Mouse (Mus musculus) cerebellum, postnatal 4 days (tissue): ENCODE measurements around the gene Syt7.

Experiments used
- DNase-seq, 2 experiments: peaks; one replicate each; pipeline ENCODE4 v3.0.0; 2022; ENCODE audit warnings: low spot score in 2 of 2, mixed read lengths in 1 of 2

Syt7 gene

GRCm38 (mm10) chr19:10388615-10389313 lies at the start of gene Syt7:
TSS of gene Syt7 (plus strand) at chr19:10389090.
- peak; percentile 84 to 96 for DNase-seq

- DNase-seq = no peak
Measured at GRCm38 (mm10) chr19:10339271-10339670, 49.6 kb upstream of the Syt7 start.

GRCm38 (mm10) chr19:10340661-10341060 lies 48.2 kb upstream of the Syt7 start:
- DNase-seq = no peak

- peak; percentile 54 to 77 for DNase-seq
Measured at GRCm38 (mm10) chr19:10341152-10341551, 47.7 kb upstream of the Syt7 start.

GRCm38 (mm10) chr19:10341817-10342439 lies 47.0 kb upstream of the Syt7 start:
- peak; percentile 64 to 73 for DNase-seq

GRCm38 (mm10) chr19:10343866-10344265 lies 45.0 kb upstream of the Syt7 start:
- DNase-seq = no peak

GRCm38 (mm10) chr19:10345696-10346095 lies 43.2 kb upstream of the Syt7 start:
- DNase-seq = no peak

- DNase-seq = no peak
Measured at GRCm38 (mm10) chr19:10347628-10348273, 41.1 kb upstream of the Syt7 start.

GRCm38 (mm10) chr19:10352218-10352617 lies 36.7 kb upstream of the Syt7 start:
- no peak for DNase-seq

GRCm38 (mm10) chr19:10354830-10355229 lies 34.1 kb upstream of the Syt7 start:
- DNase-seq = no peak

- no peak for DNase-seq
Measured at GRCm38 (mm10) chr19:10356845-10357503, 31.9 kb upstream of the Syt7 start.

- DNase-seq = no peak
Measured at GRCm38 (mm10) chr19:10359105-10359946, 29.6 kb upstream of the Syt7 start.

GRCm38 (mm10) chr19:10362473-10363129 lies 26.3 kb upstream of the Syt7 start:
- no peak for DNase-seq

GRCm38 (mm10) chr19:10363869-10364268 lies 25.0 kb upstream of the Syt7 start:
- no peak for DNase-seq

GRCm38 (mm10) chr19:10366116-10366845 lies 22.6 kb upstream of the Syt7 start:
- DNase-seq = no peak

GRCm38 (mm10) chr19:10367802-10368201 lies 21.1 kb upstream of the Syt7 start:
- no peak for DNase-seq

GRCm38 (mm10) chr19:10369936-10370335 lies 19.0 kb upstream of the Syt7 start:
- no peak for DNase-seq

- no peak for DNase-seq
Measured at GRCm38 (mm10) chr19:10373191-10373590, 15.7 kb upstream of the Syt7 start.

- no peak for DNase-seq
Measured at GRCm38 (mm10) chr19:10375260-10375659, 13.6 kb upstream of the Syt7 start.

- no peak for DNase-seq
Measured at GRCm38 (mm10) chr19:10379978-10380377, 8.9 kb upstream of the Syt7 start.
